ENCODE assay signal across 8 mouse cellular contexts in the genomic region with DNA sequence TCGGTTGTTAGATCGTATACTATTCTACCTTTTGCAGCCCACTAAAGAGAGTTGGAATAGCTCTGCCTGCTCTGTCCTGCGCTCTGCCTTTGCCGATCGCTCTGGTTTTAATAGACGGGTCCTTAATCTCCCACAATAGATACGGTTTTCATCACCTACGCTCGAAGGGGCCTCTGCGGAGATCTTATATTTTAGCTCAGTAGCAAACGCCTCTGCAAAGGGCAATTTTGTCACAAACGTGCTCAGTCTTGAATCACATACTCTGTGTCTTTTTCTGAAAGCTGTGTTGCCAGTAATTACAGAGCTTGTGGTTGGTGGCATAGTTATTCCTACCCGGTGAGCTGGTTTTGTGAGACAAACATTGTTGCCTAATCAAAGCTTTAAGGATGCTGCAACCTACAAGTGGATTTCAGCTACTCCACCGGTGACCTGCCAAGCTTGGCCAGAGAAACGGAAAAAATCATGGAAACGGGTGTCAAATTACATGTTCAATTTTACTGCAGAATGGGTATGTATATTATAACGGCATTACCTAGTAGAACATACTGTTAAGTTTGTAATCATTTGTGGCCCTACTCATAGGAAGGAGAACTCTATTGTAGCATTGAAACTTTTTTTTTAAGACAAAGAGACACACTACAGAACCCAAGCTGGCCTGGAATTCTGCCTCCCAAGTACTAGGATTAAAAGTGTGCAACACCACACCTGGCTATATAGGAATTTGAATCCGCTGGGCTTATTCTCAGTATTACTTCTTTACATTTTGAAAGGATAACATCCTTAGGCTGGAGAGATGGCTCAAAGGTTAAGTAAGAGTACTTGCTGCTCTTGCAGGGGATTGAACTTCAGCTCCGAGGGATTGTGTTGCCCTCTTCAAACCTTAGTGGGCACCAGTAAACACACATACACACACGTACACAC. TPM values are rescaled to one million over a fixed set of nuclear protein-coding genes. Genes with fewer than 3 reads are reported as not detected.
A peak's percentile ranks its signal among the peaks of the same experiment; 100 is the strongest.
DNase-seq lines count a peak whose midpoint lies in the region; ATAC-seq and TF ChIP-seq lines count a peak whose summit lies in the region.

No protein-coding gene starts in this region.

- no peak for ATAC-seq in hindbrain, postnatal 0 days
- ATAC-seq in midbrain, embryonic 12.5 days (ENCODE audit: low FRiP score, low read depth): no peak

- no peaks in the 10 kb centered on the region for H3K9me3 ChIP-seq in embryonic facial prominence, embryonic 10.5 days
- no peaks in the 10 kb centered on the region for H3K9me3 ChIP-seq in hindbrain, postnatal 0 days (ENCODE audit: low read length)
- no peaks in the 10 kb centered on the region for H3K9me3 ChIP-seq in midbrain, embryonic 12.5 days

- peaks cover 31% of the 10 kb centered on the region for H3K36me3 ChIP-seq in embryonic facial prominence, embryonic 10.5 days (replicated peaks)
- H3K36me3 ChIP-seq in hindbrain, postnatal 0 days (ENCODE audit: insufficient read depth, low read length): no peaks in the 10 kb centered on the region
- H3K36me3 ChIP-seq in midbrain, embryonic 12.5 days: peaks cover 8% of the 10 kb centered on the region

- peak overlapping the region; percentile 73 for H3K4me3 ChIP-seq in layer of hippocampus, adult 2 months
- peak overlapping the region; percentile 88 for H3K4me3 ChIP-seq in embryonic facial prominence, embryonic 10.5 days
- H3K4me3 ChIP-seq in hindbrain, postnatal 0 days (ENCODE audit: low read length): peak overlapping the region; percentile 91
- H3K4me3 ChIP-seq in midbrain, embryonic 12.5 days: peak overlapping the region; percentile 77

- H3K4me2 ChIP-seq in hindbrain, postnatal 0 days (ENCODE audit: low read depth, low read length): peak overlapping the region; percentile 95
- H3K4me2 ChIP-seq in midbrain, embryonic 12.5 days (replicated peaks): peak overlapping the region; percentile 97

- H3K27me3 ChIP-seq in embryonic facial prominence, embryonic 10.5 days (replicated peaks; ENCODE audit: low read depth, poor library complexity, severe bottlenecking): no peaks in the 10 kb centered on the region
- no peaks in the 10 kb centered on the region for H3K27me3 ChIP-seq in hindbrain, postnatal 0 days (ENCODE audit: insufficient read depth, low read length)
- peaks cover 8% of the 10 kb centered on the region; the same call in 1 of the 2 replicates for H3K27me3 ChIP-seq in midbrain, embryonic 12.5 days

- H3K9ac ChIP-seq in hindbrain, postnatal 0 days (replicated peaks; ENCODE audit: low read length): no peak overlapping the region
- H3K9ac ChIP-seq in midbrain, embryonic 12.5 days (replicated peaks): no peak overlapping the region

- intact Hi-C loops in left cerebral cortex, postnatal 10 days (cut with DNase I): no loop called here
- intact Hi-C loops in left cerebral cortex, postnatal 36 days (cut with DNase I): loop anchor here (10.0 kb wide), 1 partner anchor 217 kb away; no protein-coding TSS in a partner anchor

- H3K27ac ChIP-seq in layer of hippocampus, adult 2 months: no peak overlapping the region
- no peak overlapping the region; the same call in 1 of the 2 replicates for H3K27ac ChIP-seq in embryonic facial prominence, embryonic 10.5 days (replicated peaks)
- H3K27ac ChIP-seq in hindbrain, postnatal 0 days: no peak overlapping the region
- H3K27ac ChIP-seq in midbrain, embryonic 12.5 days (replicated peaks): no peak overlapping the region

- no peak for DNase-seq in layer of hippocampus, adult 2 months (ENCODE audit: low spot score in 2 of 2)
- no peak for DNase-seq in layer of hippocampus, postnatal 25 days (ENCODE audit: extremely low spot score in 1 of 2, low spot score in 1 of 2)
- DNase-seq in embryonic facial prominence, embryonic 10.5 days (ENCODE audit: low spot score): peak; percentile 16
- DNase-seq in hindbrain, postnatal 0 days (ENCODE audit: low spot score): no peak
- DNase-seq in ovary, postnatal 14 days (ENCODE audit: low spot score): no peak
- no peak for DNase-seq in left cerebral cortex, postnatal 10 days (ENCODE audit: extremely low spot score in 1 of 2, low spot score in 2 of 2)
- DNase-seq in left cerebral cortex, postnatal 36 days (ENCODE audit: low spot score in 2 of 2): no peak

- WGBS in embryonic facial prominence, embryonic 10.5 days: 35% methylated on average over 20 of the region's 20 CpGs
- WGBS in hindbrain, postnatal 0 days: 35% methylated on average over 20 of the region's 20 CpGs
- WGBS in midbrain, embryonic 12.5 days: 37% methylated on average over 20 of the region's 20 CpGs

- peaks cover 14% of the 10 kb centered on the region for H3K4me1 ChIP-seq in embryonic facial prominence, embryonic 10.5 days
- H3K4me1 ChIP-seq in hindbrain, postnatal 0 days (ENCODE audit: insufficient read depth, low read length): peaks cover 3% of the 10 kb centered on the region; the same call in 1 of the 2 replicates
- H3K4me1 ChIP-seq in midbrain, embryonic 12.5 days: peaks cover 6% of the 10 kb centered on the region; the same call in 1 of the 2 replicates

- no peak for TF ChIP-seq CTCF in layer of hippocampus, adult 2 months (conservative IDR thresholded peaks at IDR 0.05)
- TF ChIP-seq CTCF in hindbrain, postnatal 0 days (IDR thresholded peaks at IDR 0.05; ENCODE audit: low read depth): no peak

RNA-seq across cellular contexts. Expression of a gene that starts 1.1 kb away (rescaled TPM):
- total RNA-seq in layer of hippocampus, adult 2 months (2021): 10 to 100 TPM; 94.1 to 94.4 TPM
- 10 to 100 TPM; 89.7 to 95.9 TPM for total RNA-seq in layer of hippocampus, postnatal 25 days (2021)
- 109 and 110 TPM in 2 replicates for polyA plus RNA-seq in embryonic facial prominence, embryonic 10.5 days (2016; fragmentation: Nextera tagmentation; extraction: Ambion mirVana)
- total RNA-seq in hindbrain, postnatal 0 days (2014; rRNA removed): 32.5 and 46.5 TPM in 2 replicates
- 93.1 and 94.6 TPM in 2 replicates for polyA plus RNA-seq in hindbrain, postnatal 0 days (2015; fragmentation: Nextera tagmentation; extraction: Ambion mirVana)
- polyA plus RNA-seq in midbrain, embryonic 12.5 days (2016; fragmentation: Nextera tagmentation; extraction: Ambion mirVana): 78.3 and 79.8 TPM in 2 replicates
- total RNA-seq in left cerebral cortex, postnatal 10 days (2021): 100 to 1,000 TPM; 102 to 109 TPM
- total RNA-seq in left cerebral cortex, postnatal 36 days (2021): 100 to 1,000 TPM in 1 of 2 experiments, 10 to 100 TPM in 1; 97.9 to 101 TPM

RNA-seq across cellular contexts. Expression of a gene that starts 13.6 kb away (rescaled TPM):
- 10 to 100 TPM; 38.4 to 39.6 TPM for total RNA-seq in layer of hippocampus, adult 2 months (2021)
- total RNA-seq in layer of hippocampus, postnatal 25 days (2021): 10 to 100 TPM; 37.8 to 38.6 TPM
- polyA plus RNA-seq in embryonic facial prominence, embryonic 10.5 days (2016; fragmentation: Nextera tagmentation; extraction: Ambion mirVana): 115 and 118 TPM in 2 replicates
- total RNA-seq in hindbrain, postnatal 0 days (2014; rRNA removed): 41.3 and 51.5 TPM in 2 replicates
- 74.4 and 83.3 TPM in 2 replicates for polyA plus RNA-seq in hindbrain, postnatal 0 days (2015; fragmentation: Nextera tagmentation; extraction: Ambion mirVana)
- polyA plus RNA-seq in midbrain, embryonic 12.5 days (2016; fragmentation: Nextera tagmentation; extraction: Ambion mirVana): 98.0 and 106 TPM in 2 replicates
- 10 to 100 TPM; 35.1 to 36.6 TPM for total RNA-seq in left cerebral cortex, postnatal 10 days (2021)
- total RNA-seq in left cerebral cortex, postnatal 36 days (2021): 10 to 100 TPM; 35.2 to 36.5 TPM

RNA-seq across cellular contexts. Expression of a gene that starts 13.8 kb away (rescaled TPM):
- 10 to 100 TPM; 10.2 to 13.7 TPM for total RNA-seq in layer of hippocampus, adult 2 months (2021)
- total RNA-seq in layer of hippocampus, postnatal 25 days (2021): 10 to 100 TPM; 11.7 to 14.2 TPM
- 26.8 and 27.9 TPM in 2 replicates for polyA plus RNA-seq in embryonic facial prominence, embryonic 10.5 days (2016; fragmentation: Nextera tagmentation; extraction: Ambion mirVana)
- 16.2 and 32.2 TPM in 2 replicates for total RNA-seq in hindbrain, postnatal 0 days (2014; rRNA removed)
- polyA plus RNA-seq in hindbrain, postnatal 0 days (2015; fragmentation: Nextera tagmentation; extraction: Ambion mirVana): 30.8 and 31.3 TPM in 2 replicates
- polyA plus RNA-seq in midbrain, embryonic 12.5 days (2016; fragmentation: Nextera tagmentation; extraction: Ambion mirVana): 40.6 and 41.7 TPM in 2 replicates
- total RNA-seq in left cerebral cortex, postnatal 10 days (2021): 1 to 10 TPM; 9.3 to 9.7 TPM
- 10 to 100 TPM; 11.0 to 12.0 TPM for total RNA-seq in left cerebral cortex, postnatal 36 days (2021)
